Mouse (Mus musculus) ES-E14 (cell line): Measurements from ENCODE around the gene Ccdc42. TPM values are rescaled to one million over a fixed set of nuclear protein-coding genes. Genes with fewer than 3 reads are reported as not detected.

Experiments
- DNase-seq: peaks from one replicate; pipeline ENCODE4 v3.0.0-alpha.2; 2013; ENCODE audit warnings: low read depth, low spot score
- H3K27ac ChIP-seq: 2 replicates; pipeline ENCODE4 v1.5.1; 2012; ENCODE audit warnings: low read depth, mild to moderate bottlenecking, low read length, moderate library complexity, mixed read lengths; ENCODE audit not compliant: poor library complexity, insufficient read depth, severe bottlenecking
- H3K36me3 ChIP-seq: 2 replicates; pipeline ENCODE4 v1.6.1; 2012; ENCODE audit warnings: mild to moderate bottlenecking, low read length, moderate library complexity, mixed read lengths; ENCODE audit not compliant: control insufficient read depth, poor library complexity, insufficient read depth, severe bottlenecking
- H3K4me1 ChIP-seq, 2 experiments: fragments of 150-350 bp in 1 of 2; sonication (generic) in 1 of 2; 2 replicates each; pipeline ENCODE4 v1.6.1; 2012; ENCODE audit warnings: low read length in 2 of 2, mild to moderate bottlenecking in 1 of 2, mixed read lengths in 1 of 2; ENCODE audit not compliant: control insufficient read depth in 2 of 2, insufficient read depth in 2 of 2, poor library complexity in 1 of 2
- H3K4me3 ChIP-seq, 2 experiments: fragments of 150-350 bp in 1 of 2; sonication (generic) in 1 of 2; 2 replicates each; pipeline ENCODE4 v1.5.1; 2012; ENCODE audit warnings: low read length in 2 of 2, low read depth in 1 of 2, mild to moderate bottlenecking in 1 of 2, mixed read lengths in 1 of 2; ENCODE audit not compliant: insufficient read depth in 1 of 2, poor library complexity in 1 of 2, severe bottlenecking in 1 of 2
- H3K9ac ChIP-seq: 2 replicates; pipeline ENCODE4 v1.6.1; 2012; ENCODE audit warnings: low read depth, mild to moderate bottlenecking, low read length, mixed read lengths; ENCODE audit not compliant: poor library complexity, insufficient read depth, severe bottlenecking
- H3K9me3 ChIP-seq: fragments of 150-350 bp; sonication (generic); 2 replicates; pipeline ENCODE4 v1.6.1; 2012; ENCODE audit warnings: low read depth, mild to moderate bottlenecking, low read length; ENCODE audit not compliant: control insufficient read depth, insufficient read depth
- CHD2 ChIP-seq: IDR thresholded peaks from 2 replicates; pipeline ENCODE4 v1.6.1; 2014; ENCODE audit warnings: mild to moderate bottlenecking, low read depth, low read length, inconsistent platforms
- HCFC1 ChIP-seq: IDR thresholded peaks from 2 replicates; pipeline ENCODE4 v1.6.1; 2012; ENCODE audit warnings: low read length, inconsistent platforms, borderline replicate concordance; ENCODE audit not compliant: insufficient read depth
- MAFK ChIP-seq: IDR thresholded peaks from 2 replicates; pipeline ENCODE4 v1.6.1; 2014; ENCODE audit warnings: mild to moderate bottlenecking, low read depth, low read length, inconsistent platforms; ENCODE audit not compliant: insufficient read depth
- ZC3H11A ChIP-seq: IDR thresholded peaks from 2 replicates; pipeline ENCODE4 v1.6.1; 2012; ENCODE audit warnings: low read depth, mild to moderate bottlenecking, inconsistent platforms, low read length, borderline replicate concordance
- ZNF384 ChIP-seq: IDR thresholded peaks from 2 replicates; pipeline ENCODE4 v1.6.1; 2012; ENCODE audit warnings: low read depth, low read length, inconsistent platforms
- in situ Hi-C, 2 experiments: fragments of 600-800 bp; cut with MboI; formaldehyde crosslinking; loops; one replicate each; pipeline ENCODE4 v1.15.1; 2025; ENCODE audit warnings: low sequenced_read_pairs in 2 of 2, inconsistent platforms in 1 of 2; ENCODE audit not compliant: unreplicated experiment in 2 of 2
- total RNA-seq: library from RNA; depleted of rRNA; stranded (reverse); fragments of 300-350 nt; gene quantifications from 2 replicates; pipeline ENCODE4 v1.2.3, GENCODE M21; 2012

Gene Ccdc42
- total RNA-seq, 1 experiment: not detected

- Histone ChIP-seq H3K9ac (no peak overlapping the region), H3K36me3 (no peaks in the 10 kb centered on the region), H3K4me1 (0 out of 4 replicates have a peak, but pooled peaks cover 0 to 1% of the 10 kb centered on the region in 2 experiments), H3K4me3 (0 out of 4 replicates have a peak overlapping the region, but pooled peaks of 1 of the 2 experiments have one; percentile 35), H3K27ac (no peak overlapping the region), H3K9me3 (no peaks in the 10 kb centered on the region)
- peak; percentile 54 for DNase-seq
- in situ Hi-C loops: no loop called here
- TF ChIP-seq HCFC1 (no peak), ZNF384 (no peak), ZC3H11A (no peak), MAFK (no peak)
Observed at GRCm38 (mm10) chr11:68566447-68567059, 20.3 kb upstream of the Ccdc42 start.

GRCm38 (mm10) chr11:68570861-68571260 lies 16.0 kb upstream of the Ccdc42 start:
- no peak for DNase-seq
- no peaks in the 10 kb centered on the region for H3K36me3 ChIP-seq

GRCm38 (mm10) chr11:68577076-68577475 lies 9.7 kb upstream of the Ccdc42 start:
- H3K9me3 ChIP-seq: no peaks in the 10 kb centered on the region
- in situ Hi-C loops: no loop called here
- H3K36me3 ChIP-seq: no peaks in the 10 kb centered on the region
- TF ChIP-seq ZC3H11A (no peak), CHD2 (no peak), ZNF384 (no peak), MAFK (no peak), HCFC1 (no peak)
- DNase-seq: no peak
- H3K9ac ChIP-seq: no peak overlapping the region
- H3K27ac ChIP-seq: no peak overlapping the region
- no peaks in the 10 kb centered on the region for H3K4me1 ChIP-seq
- no peak overlapping the region for H3K4me3 ChIP-seq

More at GRCm38 (mm10) chr11:68570861-68571260, 16.0 kb upstream of the Ccdc42 start:
- no peak for TF ChIP-seq ZNF384
- Histone ChIP-seq H3K4me3 (no peak overlapping the region), H3K27ac (no peak overlapping the region), H3K9ac (no peak overlapping the region), H3K9me3 (no peaks in the 10 kb centered on the region), H3K4me1 (0 out of 4 replicates have a peak, but pooled peaks cover 0 to 1% of the 10 kb centered on the region in 2 experiments)
- in situ Hi-C loops: no loop called here

- DNase-seq: no peak
- Histone ChIP-seq H3K27ac (no peak overlapping the region), H3K4me1 (no peaks in the 10 kb centered on the region), H3K9me3 (no peaks in the 10 kb centered on the region), H3K9ac (no peak overlapping the region), H3K4me3 (no peak overlapping the region), H3K36me3 (no peaks in the 10 kb centered on the region)
- in situ Hi-C loops: no loop called here
- TF ChIP-seq CHD2 (no peak), MAFK (no peak), HCFC1 (no peak), ZNF384 (no peak), ZC3H11A (no peak)
Observed at GRCm38 (mm10) chr11:68579462-68579881, 7.3 kb upstream of the Ccdc42 start.

- no peak overlapping the region for H3K27ac ChIP-seq
- DNase-seq: no peak
- no peak for TF ChIP-seq ZNF384
- no peak for TF ChIP-seq MAFK
- TF ChIP-seq ZC3H11A: no peak
- H3K9ac ChIP-seq: no peak overlapping the region
- H3K36me3 ChIP-seq: no peaks in the 10 kb centered on the region
- no peaks in the 10 kb centered on the region for H3K4me1 ChIP-seq
- in situ Hi-C loops: no loop called here
- H3K4me3 ChIP-seq: no peak overlapping the region
- no peaks in the 10 kb centered on the region for H3K9me3 ChIP-seq
Observed at GRCm38 (mm10) chr11:68580566-68580965, 6.3 kb upstream of the Ccdc42 start.
